Mouse (Mus musculus) C2C12 (cell line): ENCODE measurements around the gene Tmem256. TPM values are rescaled to one million over a fixed set of nuclear protein-coding genes. Genes with fewer than 3 reads are reported as not detected.

Experiments used
- H3K27me3 ChIP-seq: one replicate; pipeline ENCODE4 v1.6.1; 2011; ENCODE audit not compliant: control insufficient read depth, insufficient read depth, insufficient read length
- H3K36me3 ChIP-seq: one replicate; pipeline ENCODE4 v1.6.1; 2011; ENCODE audit not compliant: control insufficient read depth, insufficient read depth
- H3K4me3 ChIP-seq: one replicate; pipeline ENCODE4 v1.5.1; 2011; ENCODE audit warnings: mild to moderate bottlenecking, control low read depth; ENCODE audit not compliant: poor library complexity, insufficient read depth, severe bottlenecking
- H3K79me2 ChIP-seq: one replicate; pipeline ENCODE4 v1.6.1; 2011; ENCODE audit not compliant: control insufficient read depth, insufficient read depth
- H3K79me3 ChIP-seq: one replicate; pipeline ENCODE4 v1.6.1; 2011; ENCODE audit warnings: low read depth, control low read depth
- H3ac ChIP-seq: one replicate; pipeline ENCODE3; 2011; ENCODE audit warnings: low read depth; ENCODE audit not compliant: control insufficient read depth, insufficient read length
- CEBPB ChIP-seq: IDR thresholded peaks from one replicate; pipeline ENCODE4 v1.6.1; 2011; ENCODE audit warnings: low read depth, mild to moderate bottlenecking, control low read depth, moderate library complexity
- CTCF ChIP-seq: IDR thresholded peaks from one replicate; pipeline ENCODE4 v1.5.1; 2011; ENCODE audit not compliant: control insufficient read depth, insufficient read depth, insufficient read length
- FOSL1 ChIP-seq: IDR thresholded peaks from one replicate; pipeline ENCODE4 v1.8.0; 2011; ENCODE audit warnings: mild to moderate bottlenecking, low read length; ENCODE audit not compliant: poor library complexity, insufficient read depth, severe bottlenecking
- MAX ChIP-seq: IDR thresholded peaks from one replicate; pipeline ENCODE4 v1.6.1; 2011; ENCODE audit warnings: mild to moderate bottlenecking, control low read depth
- MYOD1 ChIP-seq: IDR thresholded peaks from one replicate; pipeline ENCODE4 v1.6.1; 2011; ENCODE audit warnings: low read depth; ENCODE audit not compliant: control insufficient read depth, insufficient read length
- MYOG ChIP-seq: IDR thresholded peaks from one replicate; pipeline ENCODE4 v1.6.1; 2011; ENCODE audit not compliant: control insufficient read depth, insufficient read length; ENCODE audit errors: extremely low read depth
- USF1 ChIP-seq: IDR thresholded peaks from one replicate; pipeline ENCODE4 v1.6.1; 2011; ENCODE audit warnings: low read depth, mild to moderate bottlenecking, control low read depth, moderate library complexity
- polyA plus RNA-seq: library from polyadenylated mRNA; unstranded; fragments of >200 nt; fragmentation: generic; extraction: Trizol; gene quantifications from one replicate; pipeline ENCODE4 v1.2.1, GENCODE M21; 2012; ENCODE audit warnings: missing spikeins

The Tmem256 gene
- polyA plus RNA-seq, 1 experiment: 260 TPM

DNA sequence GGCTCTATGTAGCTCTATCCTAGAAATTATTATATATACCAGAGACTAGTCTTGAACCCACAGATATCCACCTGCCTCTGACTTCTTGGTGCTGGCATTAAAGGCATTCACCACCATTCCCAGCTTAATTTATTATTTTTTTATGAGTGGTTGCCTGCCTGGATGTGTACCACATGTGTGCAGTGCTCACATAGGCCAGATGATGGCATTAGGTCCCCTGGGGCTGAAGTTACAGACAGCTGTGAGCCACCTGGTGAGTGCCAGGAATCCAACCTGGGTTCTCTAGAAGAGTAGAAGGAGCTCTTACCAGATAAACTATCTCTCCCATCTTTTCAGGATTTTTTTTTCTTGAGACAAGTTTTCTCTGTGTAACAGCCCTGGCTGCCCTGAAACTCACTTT is 28.0 kb upstream of the Tmem256 start:
- no peak overlapping the region for H3ac ChIP-seq
- H3K79me3 ChIP-seq: no peaks in the 10 kb centered on the region
- no peaks in the 10 kb centered on the region for H3K36me3 ChIP-seq
- H3K4me3 ChIP-seq: no peak overlapping the region
- peaks cover 9% of the 10 kb centered on the region for H3K27me3 ChIP-seq
- no peak for TF ChIP-seq MYOG
- H3K79me2 ChIP-seq: no peaks in the 10 kb centered on the region

DNA sequence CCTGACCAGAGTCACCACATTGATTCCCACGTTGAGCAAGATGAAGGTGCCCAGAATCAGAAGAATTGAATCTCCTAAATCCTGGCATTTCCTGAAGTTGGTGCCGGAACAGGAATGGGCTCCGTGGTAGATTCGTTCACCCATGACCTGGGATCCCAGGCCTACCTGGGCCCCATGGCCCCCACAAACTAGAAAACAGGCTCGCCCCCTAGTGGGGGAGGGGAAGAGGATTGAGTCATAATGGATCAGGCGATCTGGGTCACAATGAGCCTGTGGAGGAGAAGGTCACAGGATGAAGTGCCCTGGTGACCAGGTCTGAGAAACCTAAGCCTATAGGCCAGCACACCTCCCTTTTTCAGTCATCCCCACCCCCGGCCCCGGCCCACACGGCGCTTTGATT is 23.2 kb upstream of the Tmem256 start, which contains the start of gene Gm39566:
Gm39566 (minus strand) TSS at position 144 of the 400 bp plus-strand sequence.
- TF ChIP-seq MAX (no peak), FOSL1 (no peak), MYOD1 (no peak), CEBPB (no peak), MYOG (no peak), CTCF (no peak), USF1 (no peak)
- no peaks in the 10 kb centered on the region for H3K79me3 ChIP-seq
- H3K36me3 ChIP-seq: no peaks in the 10 kb centered on the region
- H3K4me3 ChIP-seq: no peak within 1 kb of the TSS
- H3K27me3 ChIP-seq: peaks cover 9% of the 10 kb centered on the region
- H3K79me2 ChIP-seq: no peaks in the 10 kb centered on the region
- H3ac ChIP-seq: no peak within 1 kb of the TSS

DNA sequence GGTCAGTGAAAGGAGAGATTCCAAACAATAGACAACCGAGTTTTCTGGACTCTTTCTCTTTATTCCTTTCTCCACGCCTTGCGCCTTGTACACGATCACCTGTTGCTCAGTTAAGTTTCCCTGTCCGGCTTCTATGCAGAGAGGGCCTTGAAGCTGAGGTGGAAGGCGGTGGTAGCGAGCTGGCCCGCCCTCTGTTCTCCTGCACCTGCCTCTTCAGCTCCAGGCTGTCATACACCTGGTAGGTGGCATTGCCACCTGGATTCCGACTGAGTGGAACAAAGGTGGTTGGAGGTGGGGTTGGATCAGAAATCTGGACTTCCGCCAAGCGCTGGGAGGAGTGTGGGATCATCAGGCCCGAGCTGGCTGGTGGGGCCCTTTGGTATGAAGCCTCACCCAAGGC is 21.8 kb upstream of the Tmem256 start:
- H3K36me3 ChIP-seq: no peaks in the 10 kb centered on the region
- H3K79me2 ChIP-seq: no peaks in the 10 kb centered on the region
- H3K79me3 ChIP-seq: no peaks in the 10 kb centered on the region
- H3K27me3 ChIP-seq: peaks cover 4% of the 10 kb centered on the region
- TF ChIP-seq MYOG (no peak), USF1 (no peak), MYOD1 (no peak), MAX (no peak), FOSL1 (no peak), CTCF (no peak), CEBPB (no peak)
- H3ac ChIP-seq: no peak overlapping the region
- no peak overlapping the region for H3K4me3 ChIP-seq

DNA sequence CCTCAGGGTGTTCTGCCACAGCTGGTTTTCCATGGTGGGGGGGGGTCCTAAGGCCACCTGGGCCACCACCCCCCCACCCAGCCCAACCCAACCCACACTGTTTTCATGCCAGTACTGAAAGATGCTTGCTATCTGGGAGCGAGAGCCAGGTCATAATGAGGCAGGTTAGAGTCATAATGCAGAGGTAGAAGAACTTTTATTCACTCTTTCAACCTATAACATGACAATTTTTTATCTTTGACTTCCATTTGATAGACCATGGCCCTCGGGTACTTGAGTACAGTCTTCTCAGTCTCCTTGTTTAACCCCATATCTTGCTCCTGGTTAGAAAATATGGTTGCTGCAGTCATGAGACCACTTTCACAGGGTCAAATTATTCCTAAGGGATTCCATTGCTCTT is 19.9 kb upstream of the Tmem256 start, which contains the start of gene Spem2:
Spem2 (minus strand) TSS at position 101 of the 400 bp plus-strand sequence.
- H3K79me3 ChIP-seq: no peaks in the 10 kb centered on the region
- H3K4me3 ChIP-seq: no peak within 1 kb of the TSS
- no peak for TF ChIP-seq MAX
- no peak for TF ChIP-seq MYOG
- TF ChIP-seq USF1: no peak
- TF ChIP-seq MYOD1: no peak
- no peak for TF ChIP-seq CEBPB
- no peak for TF ChIP-seq FOSL1
- TF ChIP-seq CTCF: no peak

DNA sequence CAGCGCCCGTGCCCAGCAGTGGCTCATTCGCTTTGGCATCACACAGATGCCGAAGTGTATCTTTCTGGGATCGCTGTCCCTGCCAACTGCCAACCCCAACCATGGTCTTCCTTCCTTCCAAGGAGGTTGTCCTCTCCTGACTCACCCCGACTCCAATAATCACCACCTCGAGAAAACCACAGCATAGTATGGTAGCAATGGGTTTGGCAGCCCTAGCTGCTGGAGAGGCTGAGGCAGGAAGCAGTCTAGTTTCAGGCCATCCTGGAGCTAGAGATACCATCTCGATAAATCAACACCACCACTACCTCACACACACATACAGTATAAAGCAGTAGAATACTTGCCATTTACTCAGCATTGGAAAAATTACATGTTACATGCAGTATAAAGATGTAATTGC is 19.4 kb upstream of the Tmem256 start:
- Histone ChIP-seq H3K27me3 (no peaks in the 10 kb centered on the region), H3K79me2 (no peaks in the 10 kb centered on the region), H3K36me3 (no peaks in the 10 kb centered on the region), H3ac (no peak overlapping the region), H3K79me3 (no peaks in the 10 kb centered on the region), H3K4me3 (no peak overlapping the region)
- TF ChIP-seq MAX (no peak), USF1 (no peak), MYOG (no peak), FOSL1 (no peak), CEBPB (no peak), CTCF (no peak), MYOD1 (no peak)

More for the DNA sequence above, 19.9 kb upstream of the Tmem256 start, which contains the start of gene Spem2:
- Histone ChIP-seq H3K27me3 (no peaks in the 10 kb centered on the region), H3K36me3 (no peaks in the 10 kb centered on the region), H3ac (no peak within 1 kb of the TSS), H3K79me2 (no peaks in the 10 kb centered on the region)

DNA sequence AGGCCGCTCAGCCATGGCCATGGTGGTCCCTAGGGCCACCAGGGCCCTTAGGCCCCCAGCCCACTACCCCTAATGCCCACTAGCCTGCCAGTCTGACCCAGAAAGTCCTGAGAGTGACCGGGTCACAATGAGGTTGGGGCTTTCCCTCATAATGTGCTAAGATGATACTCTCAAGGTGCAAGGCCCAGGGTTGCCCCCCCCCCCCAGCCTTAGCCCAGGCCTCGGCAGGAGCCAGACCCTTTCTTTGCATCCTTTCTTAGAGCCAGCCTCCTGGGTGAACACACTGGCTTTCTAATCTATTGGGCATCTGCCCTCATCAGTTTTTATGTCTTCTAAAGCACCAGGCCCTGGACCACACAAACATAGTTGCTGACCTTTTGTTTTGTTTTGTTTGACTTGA is 16.2 kb upstream of the Tmem256 start, which contains the start of gene Spem1:
Spem1 (minus strand) TSS at position 101 of the 400 bp plus-strand sequence.
- TF ChIP-seq FOSL1 (no peak), USF1 (no peak), MYOD1 (no peak), MYOG (no peak), MAX (no peak), CTCF (no peak), CEBPB (no peak)
- no peaks in the 10 kb centered on the region for H3K27me3 ChIP-seq
- peaks cover 2% of the 10 kb centered on the region for H3K36me3 ChIP-seq
- no peaks in the 10 kb centered on the region for H3K79me2 ChIP-seq
- H3K4me3 ChIP-seq: no peak within 1 kb of the TSS
- H3K79me3 ChIP-seq: no peaks in the 10 kb centered on the region
- no peak within 1 kb of the TSS for H3ac ChIP-seq
